Mouse (Mus musculus) gastrocnemius, postnatal 25 days (tissue): ENCODE measurements around the gene Clec18a. TPM values are rescaled to one million over a fixed set of nuclear protein-coding genes. Genes with fewer than 3 reads are reported as not detected.
"Not testable (repeated sequence)": the region's sequence is repeated elsewhere in the genome, so short reads cannot be mapped to it uniquely, and the experiment has no call there.

ENCODE experiments used
- DNase-seq: peaks from one replicate; pipeline ENCODE4 v3.0.0; 2022
- total RNA-seq, 2 experiments: library from RNA; stranded (reverse); gene quantifications; 1 replicate in 1 of 2; 2 replicates in 1 of 2; pipeline ENCODE4 v1.2.3; 2021

The Clec18a gene
- total RNA-seq, 2 experiments from 2014 or later = 0.64 to 0.88 TPM

DNA sequence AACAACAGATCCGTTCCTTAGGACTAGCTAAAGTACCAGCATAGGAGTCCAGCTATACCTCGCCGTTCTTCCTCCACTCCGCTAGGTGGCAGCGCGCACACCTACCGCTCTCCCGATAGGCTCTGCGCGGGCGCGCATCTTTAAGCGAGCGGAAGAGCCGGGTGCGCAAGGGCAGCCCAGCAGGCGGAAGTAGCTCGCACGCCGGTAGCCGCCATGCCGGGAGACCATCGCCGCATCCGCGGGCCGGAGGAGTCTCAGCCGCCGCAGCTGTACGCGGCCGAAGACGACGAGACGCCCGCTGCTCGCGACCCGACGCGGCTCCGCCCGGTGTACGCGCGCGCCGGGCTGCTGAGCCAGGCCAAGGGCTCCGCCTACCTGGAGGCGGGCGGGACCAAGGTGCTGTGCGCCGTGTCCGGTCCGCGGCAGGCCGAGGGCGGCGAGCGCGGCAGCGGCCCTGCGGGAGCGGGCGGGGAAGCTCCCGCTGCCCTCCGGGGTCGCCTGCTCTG is 36.0 kb downstream of the Clec18a start, which contains the start of gene Exosc6:
Gene Exosc6 (plus strand): TSS at position 182 of the 506 bp plus-strand sequence.
- DNase-seq = peak; percentile 87

DNA sequence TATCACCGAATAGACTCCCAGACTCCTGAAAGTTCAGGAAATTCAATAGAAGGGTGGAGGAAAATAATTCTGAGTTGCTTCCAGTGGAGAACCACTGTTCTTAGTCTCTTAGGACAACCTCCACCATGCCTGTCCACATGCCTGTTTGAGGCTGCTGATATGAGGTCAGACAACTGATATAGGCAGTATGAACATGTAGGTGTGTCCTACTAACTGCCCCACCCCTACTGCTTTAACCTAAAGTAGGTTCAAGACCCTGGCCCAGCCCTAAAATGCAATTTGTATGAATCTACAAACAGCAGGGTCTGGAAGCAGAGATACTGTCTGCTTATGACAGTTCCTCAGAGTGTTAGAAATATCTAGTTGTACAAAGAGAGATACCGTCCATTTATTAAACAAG is 36.6 kb downstream of the Clec18a start:
- no peak for DNase-seq

DNA sequence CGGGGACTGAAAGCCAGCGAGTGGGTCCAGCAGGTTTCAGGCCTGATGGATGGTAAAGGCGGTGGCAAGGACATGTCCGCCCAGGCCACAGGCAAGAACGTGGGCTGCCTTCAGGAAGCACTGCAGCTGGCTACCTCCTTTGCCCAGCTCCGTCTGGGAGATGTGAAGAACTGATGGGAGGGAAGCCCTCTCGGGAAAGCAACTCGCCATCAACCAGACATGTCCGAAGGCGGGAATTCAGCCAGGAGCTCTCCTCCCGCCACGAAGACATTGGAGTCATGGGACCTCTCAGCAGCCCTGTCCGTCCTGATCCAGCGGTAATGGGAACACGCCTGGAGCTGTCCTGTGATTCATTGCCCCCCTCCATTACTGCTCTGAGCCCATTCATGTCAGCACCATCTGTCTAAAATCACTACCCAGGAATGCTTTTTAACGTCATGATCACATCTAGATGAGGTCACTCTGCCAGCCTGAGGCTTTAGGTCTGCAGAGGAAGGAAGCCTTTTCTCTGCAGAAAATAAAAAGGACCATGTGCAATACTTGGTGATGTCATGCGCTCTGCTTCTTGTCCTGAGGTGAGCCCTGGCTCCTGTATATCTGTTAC is 37.1 kb downstream of the Clec18a start:
- no peak for DNase-seq

DNA sequence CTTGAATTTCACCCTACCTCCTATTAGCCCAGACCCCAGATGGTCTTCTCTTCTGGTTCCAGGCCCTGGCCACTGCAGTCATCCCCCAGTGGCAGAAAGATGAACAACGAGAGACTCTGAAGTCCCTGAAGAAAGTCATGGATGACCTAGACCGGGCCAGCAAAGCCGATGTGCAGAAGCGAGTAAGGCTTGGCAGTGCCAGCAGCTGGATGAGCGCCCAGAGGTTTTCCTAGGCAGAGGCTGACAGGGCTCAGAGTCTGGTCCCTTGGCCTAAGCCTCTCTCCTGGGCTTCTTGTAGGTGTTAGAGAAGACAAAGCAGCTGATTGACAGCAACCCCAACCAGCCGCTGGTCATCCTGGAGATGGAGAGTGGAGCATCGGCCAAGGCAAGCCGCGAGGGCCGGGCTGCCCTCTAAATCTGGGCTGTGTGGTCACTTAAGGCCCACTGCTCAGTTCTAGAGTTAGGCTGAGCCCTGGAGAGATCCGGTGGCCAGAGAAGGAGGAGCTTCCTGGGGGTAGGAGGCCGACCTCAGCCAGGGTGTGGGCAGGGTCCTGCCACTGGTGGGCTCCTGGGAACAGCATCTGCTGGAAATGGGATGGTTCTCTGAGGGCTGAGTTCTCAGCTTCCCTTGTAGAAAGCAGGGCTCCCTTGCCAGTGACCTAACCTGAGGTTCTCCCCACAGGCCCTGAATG is 38.3 kb downstream of the Clec18a start:
- peak; percentile 20 for DNase-seq

DNA sequence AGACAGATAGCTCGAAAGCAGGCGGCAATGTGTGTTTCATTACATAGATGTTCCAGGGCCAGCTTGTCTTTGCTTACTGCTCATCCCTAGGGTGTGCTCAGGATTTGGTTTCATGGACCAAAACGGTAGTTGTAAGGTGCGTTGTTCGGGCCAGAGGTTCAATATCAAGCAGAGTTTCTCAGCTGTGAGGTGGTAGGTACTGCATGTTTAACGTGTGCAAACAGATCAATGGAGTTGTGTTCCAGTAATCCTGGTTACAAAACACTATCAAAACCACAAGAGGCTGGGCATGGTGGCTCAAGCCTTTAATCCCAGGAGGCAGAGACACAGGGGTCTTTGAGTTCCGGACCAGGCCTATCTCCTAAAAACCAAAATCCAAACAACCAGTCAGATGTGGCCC is 43.1 kb downstream of the Clec18a start:
- no peak for DNase-seq

DNA sequence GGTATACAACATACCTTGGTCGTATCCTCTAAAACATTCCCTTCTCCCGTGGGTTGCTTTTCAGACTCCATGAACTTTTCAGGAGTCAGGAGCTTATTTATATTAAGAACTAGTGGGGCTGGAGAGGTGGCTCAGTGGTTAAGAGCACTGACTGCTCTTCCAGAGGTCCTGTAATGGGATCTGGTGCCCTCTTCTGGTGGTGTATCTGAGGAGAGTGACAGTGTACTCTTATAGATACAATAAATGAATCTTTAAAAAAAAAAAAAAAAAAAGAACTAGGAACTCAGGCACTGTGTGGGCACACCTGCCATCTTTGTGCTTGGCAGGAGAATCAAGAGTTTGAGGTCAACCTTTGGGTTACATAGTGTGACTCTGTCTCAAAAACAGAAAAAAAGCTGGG is 43.5 kb downstream of the Clec18a start:
- no peak for DNase-seq

DNA sequence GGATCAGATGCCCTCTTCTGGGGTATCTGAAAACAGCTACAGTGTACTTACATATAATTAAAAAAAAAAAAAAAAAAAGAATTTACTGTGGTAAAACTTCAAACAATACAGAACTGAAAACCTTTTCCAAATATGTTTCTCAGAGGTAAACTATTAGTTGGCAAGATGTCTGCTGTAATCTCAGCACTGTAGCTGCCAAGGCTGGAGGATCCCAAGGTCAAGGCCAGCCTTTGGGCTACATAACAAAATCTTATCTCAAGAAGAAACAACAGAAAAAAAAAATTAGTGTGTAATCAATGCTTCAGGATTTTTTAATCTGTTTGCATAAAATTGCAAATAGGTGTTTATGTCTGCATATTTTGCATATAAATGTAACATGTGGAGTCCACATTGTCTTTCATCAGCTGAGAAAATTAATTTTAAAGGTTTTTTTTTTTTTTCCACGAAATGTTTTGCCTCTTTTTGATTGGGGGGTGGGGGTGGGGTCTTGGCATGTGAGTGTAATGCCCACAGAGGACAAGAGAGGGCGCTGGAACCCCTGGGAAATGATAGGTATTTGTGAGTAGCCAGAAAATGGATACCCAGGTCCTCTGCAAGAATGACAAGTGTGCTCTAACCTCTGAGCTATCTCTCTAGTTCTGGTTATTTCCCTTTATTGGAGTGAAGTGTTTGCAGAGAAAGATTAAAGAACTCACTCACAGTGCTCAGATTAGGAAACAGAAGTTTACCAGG is 48.1 kb downstream of the Clec18a start:
- DNase-seq = no peak

DNA sequence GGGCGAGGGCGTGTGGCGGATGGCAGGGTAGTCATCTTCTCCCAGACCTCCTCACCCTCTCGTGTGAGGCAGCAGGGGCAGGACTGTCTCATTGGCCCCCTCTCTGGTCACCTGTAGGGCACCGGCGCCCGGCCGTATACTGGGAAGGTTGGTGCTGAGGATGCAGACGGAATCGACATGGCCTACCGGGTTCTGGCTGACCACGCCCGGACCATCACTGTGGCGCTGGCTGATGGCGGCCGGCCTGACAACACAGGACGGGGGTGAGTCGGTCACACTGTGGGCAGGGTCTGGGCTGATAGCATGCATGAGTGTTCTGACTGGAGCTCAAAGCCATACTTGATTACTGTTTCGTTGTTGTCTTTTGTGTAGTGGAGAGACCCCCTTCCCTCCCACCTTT is 49.7 kb downstream of the Clec18a start:
- DNase-seq = no peak

DNA sequence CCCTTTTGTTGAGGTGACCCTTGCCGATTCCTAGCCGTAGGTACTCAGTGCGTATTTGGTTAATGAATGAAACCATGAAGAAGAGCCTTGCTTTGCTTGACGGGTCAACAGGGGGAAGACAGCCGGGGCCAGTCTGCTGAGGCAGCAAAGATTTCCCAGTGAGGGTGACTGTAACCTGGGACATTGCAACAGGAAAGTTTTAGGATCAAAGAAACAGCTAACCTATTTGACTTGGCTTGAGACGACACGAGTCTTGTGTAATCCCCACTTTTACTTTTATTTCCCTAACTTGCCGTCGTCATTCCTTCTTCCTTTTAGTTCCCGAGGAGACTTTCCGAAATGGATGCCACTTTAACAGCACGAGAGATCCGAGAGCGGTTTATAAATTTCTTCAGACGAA is 55.6 kb downstream of the Clec18a start:
- DNase-seq = no peak

DNA sequence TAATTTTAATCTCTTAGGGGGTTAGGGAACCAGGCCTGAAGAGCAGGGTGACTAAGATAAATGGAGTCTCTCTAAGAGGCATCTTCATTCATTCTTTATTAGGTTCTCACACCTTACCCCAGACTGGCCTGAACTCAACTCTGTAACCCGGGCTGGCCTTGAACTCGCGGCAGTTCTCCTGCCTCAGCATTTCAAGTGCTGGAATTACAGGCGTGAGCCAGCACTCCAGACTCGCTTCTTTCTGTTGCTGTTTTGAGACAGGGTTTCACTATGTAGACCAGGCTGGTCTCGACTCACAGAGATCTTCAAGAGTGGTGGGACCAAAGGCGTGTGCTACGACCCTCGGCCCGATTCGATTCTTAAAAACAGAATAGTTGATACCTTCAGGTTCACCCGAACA is 58.0 kb downstream of the Clec18a start:
- no peak for DNase-seq

DNA sequence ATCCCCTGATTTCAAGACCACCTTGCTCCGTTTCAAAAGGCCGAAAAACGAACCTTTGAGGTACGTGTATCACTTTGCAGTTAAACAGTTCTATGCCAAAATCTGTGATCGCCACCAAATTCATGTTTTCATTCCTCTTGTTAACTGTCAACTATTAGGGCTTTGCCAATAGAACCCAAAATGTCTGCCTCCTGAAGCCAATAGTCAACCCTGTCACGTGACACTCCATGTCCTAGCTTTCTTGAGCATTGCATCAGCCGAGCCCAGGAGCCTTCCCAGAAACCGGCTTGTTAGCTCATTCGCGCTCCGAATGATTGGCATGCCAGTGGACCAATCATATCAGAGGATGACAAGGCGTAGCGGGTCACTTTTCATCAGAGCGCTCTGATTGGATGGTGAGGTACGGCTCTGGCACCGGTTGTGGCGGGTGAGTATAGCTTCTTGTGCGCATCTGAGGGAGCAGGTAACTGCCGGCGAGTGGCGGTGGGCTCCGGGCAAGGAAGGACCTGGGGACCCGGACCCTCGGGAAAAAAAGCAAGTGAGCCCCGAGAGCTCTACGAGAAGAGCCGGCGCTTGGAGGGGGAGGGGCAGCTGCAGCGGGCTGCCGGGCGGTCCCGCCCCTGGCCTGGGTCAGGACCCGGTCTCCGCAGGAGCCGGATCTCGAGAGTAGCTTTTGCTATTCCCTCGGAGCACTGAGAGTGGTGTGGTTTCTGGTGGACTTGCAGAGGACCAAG is 58.6 kb downstream of the Clec18a start:
- peak; percentile 98 for DNase-seq

DNA sequence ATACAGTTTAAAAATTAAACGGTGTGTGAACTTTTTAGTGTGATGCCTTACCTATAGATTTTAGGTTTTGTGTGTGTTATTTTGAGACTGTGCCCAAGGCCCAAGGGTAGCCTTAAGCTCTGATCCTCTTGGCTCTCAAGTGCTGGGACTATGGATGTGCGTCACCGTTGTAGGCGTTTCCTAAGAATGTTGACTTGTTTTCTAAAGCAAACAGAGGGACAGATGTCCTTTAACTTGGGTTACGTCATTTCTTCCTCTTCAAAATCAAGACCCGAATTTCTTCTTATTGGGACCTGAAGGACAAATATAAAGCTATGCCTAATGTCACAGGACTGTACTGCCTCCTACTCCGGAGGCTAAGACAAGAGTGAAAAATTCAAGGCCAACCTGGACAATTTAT is 59.3 kb downstream of the Clec18a start, which contains the start of gene Aars:
Gene Aars (plus strand): TSS at position 229 of the 400 bp plus-strand sequence.
- no peak for DNase-seq

DNA sequence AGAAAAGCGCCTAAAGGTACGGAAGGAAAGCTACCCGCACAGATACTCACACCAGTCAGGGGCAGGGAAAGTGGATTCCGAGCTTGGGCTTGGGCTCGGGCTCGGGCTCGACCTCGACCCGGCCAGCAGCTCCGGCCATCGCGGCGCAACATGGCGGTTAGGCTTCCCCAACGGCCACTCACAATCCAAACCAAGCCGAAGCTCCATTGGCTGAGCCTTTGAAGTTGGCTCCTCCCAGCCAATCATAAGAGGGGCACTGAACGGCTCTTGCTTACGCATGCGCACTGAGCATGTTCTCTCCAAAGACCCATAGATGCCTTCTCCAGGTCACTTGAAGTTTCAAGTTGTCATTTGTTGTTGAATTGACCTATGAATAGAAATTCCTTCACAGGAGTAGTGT is 60.7 kb downstream of the Clec18a start, which contains the start of gene Ddx19b:
Gene Ddx19b (minus strand): TSS at position 180 of the 400 bp plus-strand sequence.
- DNase-seq = no peak

DNA sequence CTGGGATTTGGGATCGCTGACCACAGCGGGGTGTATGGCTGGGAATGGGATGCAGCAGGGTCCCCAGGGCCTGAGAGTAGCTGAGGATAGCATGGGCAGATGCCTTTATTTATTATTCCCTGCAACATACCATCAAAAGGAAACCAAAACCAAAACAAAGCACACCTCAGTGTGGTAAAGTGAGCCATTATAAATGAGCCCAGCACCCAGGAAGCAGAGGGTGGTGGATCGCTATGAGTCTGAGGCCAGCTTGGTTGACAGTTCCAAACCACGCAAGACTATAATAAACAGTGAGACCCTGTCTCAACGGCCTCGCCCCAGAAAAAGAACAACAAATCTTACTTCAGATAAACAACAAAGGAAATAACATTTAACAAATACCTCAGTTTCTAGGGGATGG is 62.2 kb downstream of the Clec18a start:
- DNase-seq = no peak

DNA sequence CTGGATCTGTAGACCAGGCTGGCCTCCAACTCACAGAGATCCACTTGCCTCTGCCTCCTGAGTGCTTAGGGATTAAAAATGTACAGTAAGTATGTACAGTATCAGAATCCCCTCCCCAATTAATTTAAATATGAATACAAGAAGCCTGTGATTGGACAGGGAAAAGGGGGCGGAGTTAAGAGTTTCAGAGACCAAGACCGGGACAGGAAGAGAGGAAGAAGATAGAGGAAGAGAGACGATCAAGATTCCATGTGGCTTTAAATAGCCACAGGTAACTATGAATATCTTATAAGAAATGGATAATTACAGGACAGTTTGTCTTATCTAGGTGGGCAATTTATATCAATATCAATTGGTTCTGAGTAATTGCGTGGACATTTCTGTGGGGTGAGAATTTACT is 62.6 kb downstream of the Clec18a start:
- no peak for DNase-seq

DNA sequence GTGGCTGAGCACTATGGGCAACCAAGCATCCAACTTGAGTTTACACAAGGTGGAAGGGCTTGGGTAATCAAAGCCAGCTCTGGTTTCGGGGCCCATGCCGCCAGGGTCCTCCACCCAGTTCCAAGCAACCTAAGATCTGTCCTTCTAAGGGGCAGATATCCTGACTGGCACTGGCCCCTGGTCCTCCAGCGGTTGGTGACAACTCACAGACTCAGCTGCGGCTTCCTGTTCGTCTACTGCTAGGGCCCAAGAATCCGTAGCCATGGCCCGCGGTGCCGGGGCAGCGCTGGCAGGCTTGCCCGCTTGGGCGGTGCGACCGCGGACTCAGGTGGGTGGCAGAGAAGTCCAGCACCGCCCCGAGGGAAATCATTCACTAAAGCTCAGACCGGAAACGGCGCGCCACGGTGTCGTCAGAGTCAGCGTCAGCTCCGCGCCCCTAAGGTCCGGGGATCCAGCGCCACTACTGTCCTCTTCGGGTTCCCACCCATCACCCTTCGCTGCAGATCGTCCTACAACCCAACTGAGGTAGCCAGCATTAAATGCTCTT is 64.8 kb downstream of the Clec18a start:
- DNase-seq = peak; percentile 72

DNA sequence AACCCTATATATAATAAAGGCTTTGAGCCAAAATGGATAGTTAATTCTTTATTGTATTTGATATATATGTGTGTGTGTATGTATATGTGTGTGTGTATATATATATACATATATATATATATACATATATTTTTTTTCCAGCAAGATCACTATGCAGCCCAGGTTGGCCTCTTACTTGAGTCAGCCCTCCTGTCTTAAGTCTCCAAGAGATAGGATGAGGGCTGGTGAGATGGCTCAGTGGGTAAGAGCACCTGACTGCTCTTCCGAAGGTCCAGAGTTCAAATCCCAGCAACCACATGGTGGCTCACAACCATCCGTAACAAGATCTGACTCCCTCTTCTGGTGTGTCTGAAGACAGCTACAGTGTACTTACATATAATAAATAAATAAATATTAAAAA is 65.6 kb downstream of the Clec18a start:
- DNase-seq = not testable (repeated sequence)

DNA sequence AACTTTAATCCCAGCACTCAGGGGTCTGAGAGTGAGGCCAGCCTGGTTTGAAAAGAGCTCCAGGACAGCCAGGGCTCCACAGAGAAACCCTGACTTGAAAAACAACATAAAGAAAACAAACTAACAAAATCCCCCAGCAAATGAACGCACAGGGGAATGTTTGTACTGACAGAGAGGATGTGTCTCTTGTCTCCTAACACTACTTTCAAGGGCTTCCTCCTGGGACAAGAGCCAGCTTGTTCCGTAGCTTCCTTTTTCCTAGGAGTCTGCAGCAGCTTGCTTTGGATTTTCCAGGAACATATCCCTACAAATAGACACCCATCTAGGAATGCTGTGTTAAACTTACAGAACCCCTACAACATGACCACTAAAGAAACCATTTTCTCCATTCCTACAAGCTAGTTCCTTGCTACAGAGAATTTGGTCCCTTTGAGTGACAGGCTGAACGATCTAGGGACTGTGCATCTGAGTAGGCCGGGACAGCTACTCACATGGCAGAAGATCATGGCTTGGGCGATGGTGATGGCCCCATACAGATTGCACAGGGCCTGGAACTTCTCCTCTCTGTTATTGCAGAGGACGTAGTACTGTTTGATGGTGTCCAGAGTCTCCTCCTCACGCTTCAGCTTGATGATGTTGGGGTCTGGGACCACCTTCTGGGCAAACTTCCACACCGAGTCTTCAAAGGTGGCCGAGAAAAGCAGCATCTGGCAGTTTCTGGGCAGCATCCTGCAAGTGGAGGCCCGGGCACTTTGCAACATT is 81.8 kb downstream of the Clec18a start:
- DNase-seq = not testable (repeated sequence)
